Mouse (Mus musculus) activated CD4-positive, CD25-positive, alpha-beta regulatory T cell, adult 9 weeks (primary cell): ENCODE measurements around the gene Coq5. TPM values are rescaled to one million over a fixed set of nuclear protein-coding genes. Genes with fewer than 3 reads are reported as not detected.

Experiments used
- polyA plus RNA-seq: library from polyadenylated mRNA; unstranded; fragments of 100-300 nt; shearing (Covaris generic); gene quantifications from one replicate; pipeline ENCODE4 v1.2.1, GENCODE M21; 2017

The Coq5 gene
- polyA plus RNA-seq: 43.9 TPM

GRCm38 (mm10) chr5:115279226-115280049 lies at the start of gene Coq5:
Coq5 (plus strand) TSS chr5:115279666.

DNA sequence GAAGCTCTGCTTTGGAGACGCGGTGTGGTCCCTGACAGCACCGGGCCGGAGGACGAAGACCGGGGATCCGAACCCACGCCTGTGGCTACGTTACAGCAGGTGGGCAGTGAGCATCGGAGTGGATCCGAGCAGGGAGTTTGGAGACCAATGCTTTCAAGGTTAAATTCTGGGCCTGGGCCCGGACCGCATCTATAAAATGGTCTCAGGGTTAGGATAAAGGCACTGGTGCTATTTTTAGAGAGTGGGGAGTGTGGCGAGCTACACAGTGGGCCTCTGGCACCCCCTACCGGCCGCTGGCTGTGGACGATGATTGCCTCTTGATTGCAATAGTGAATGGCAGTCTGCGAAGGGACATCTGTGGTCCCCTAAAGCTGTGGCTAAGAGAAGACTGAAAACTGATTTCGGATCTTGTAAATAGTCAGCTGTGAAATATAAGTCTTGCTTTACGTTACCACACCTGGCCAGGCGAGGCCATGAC lies 43.6 kb upstream of the Coq5 start, which contains the start of gene Pop5:
Gene Pop5, plus strand, starts transcription at position 51 of the 478 bp plus-strand sequence.

DNA sequence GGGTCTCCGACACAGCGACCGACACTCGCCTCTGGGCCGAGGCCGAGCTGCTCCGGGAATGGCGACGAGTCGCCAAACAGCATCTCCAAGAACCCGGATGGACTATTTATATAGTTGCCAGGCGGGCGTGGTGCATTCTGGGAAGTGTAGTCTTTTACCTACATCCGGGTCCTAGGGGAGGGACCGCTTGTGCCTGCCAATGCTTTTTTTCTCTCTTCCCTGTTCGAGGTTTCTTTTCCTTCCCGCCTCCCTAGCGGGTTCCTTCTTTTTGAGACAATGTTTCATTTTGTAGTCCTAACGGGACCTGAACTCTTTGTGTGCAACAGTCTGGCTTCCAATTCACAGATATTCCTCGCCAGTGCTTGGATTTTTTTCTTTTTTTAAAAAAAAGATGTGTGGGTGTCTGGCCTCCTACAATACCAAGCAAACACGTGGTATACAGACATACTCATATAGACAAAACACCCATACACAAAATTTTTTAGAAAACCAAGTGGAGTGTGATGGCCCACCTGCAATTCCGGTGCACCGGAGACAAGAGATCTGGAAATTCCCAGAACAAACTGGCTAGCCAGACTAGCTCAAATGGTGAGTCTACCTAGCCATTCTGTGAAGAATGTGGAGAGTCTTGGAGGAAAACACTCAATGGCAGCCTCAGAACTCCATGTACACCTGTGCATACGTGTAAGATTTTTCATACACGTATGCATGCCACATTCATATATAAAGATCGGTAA lies 6.5 kb upstream of the Coq5 start, which contains the start of gene Rnf10:
Gene Rnf10, minus strand, starts transcription at position 87 of the 737 bp plus-strand sequence.

GRCm38 (mm10) chr5:115300792-115301614 lies 21.5 kb downstream of the Coq5 start, which contains the start of gene Dynll1:
Dynll1 (minus strand) TSS chr5:115300999.

GRCm38 (mm10) chr5:115326875-115327609 lies 47.6 kb downstream of the Coq5 start, which contains the start of gene Srsf9:
Srsf9 (plus strand) TSS chr5:115327177.

GRCm38 (mm10) chr5:115340577-115341313 lies 61.3 kb downstream of the Coq5 start, which contains the start of the genes Gatc and Triap1:
Gatc (minus strand) TSS chr5:115341178.
Triap1 (plus strand) TSS chr5:115341225.

Other genes with a start within 250 kb of the Coq5 start
- gene Gm10401, start 181.4 kb upstream of the Coq5 start, polyA plus RNA-seq: 1.5 TPM
- 40.4 TPM for gene Acads, start 160.3 kb upstream of the Coq5 start, polyA plus RNA-seq
- gene Unc119b, start 144.7 kb upstream of the Coq5 start, polyA plus RNA-seq: 43.7 TPM
- 66.1 TPM for gene Mlec, start 121.5 kb upstream of the Coq5 start, polyA plus RNA-seq
- gene Cabp1, start 85.3 kb upstream of the Coq5 start, polyA plus RNA-seq: not detected
- 114 TPM for gene Pop5, start 43.8 kb upstream of the Coq5 start, polyA plus RNA-seq
- 24.5 TPM for gene Rnf10, start 6.8 kb upstream of the Coq5 start, polyA plus RNA-seq
- 707 TPM for gene Dynll1, start 21.3 kb downstream of the Coq5 start, polyA plus RNA-seq
- 13.3 TPM for gene Srsf9, start 47.5 kb downstream of the Coq5 start, polyA plus RNA-seq
- 19.3 TPM for gene Gatc, start 61.5 kb downstream of the Coq5 start, polyA plus RNA-seq
- 58.1 TPM for gene Triap1, start 61.6 kb downstream of the Coq5 start, polyA plus RNA-seq
- 558 TPM for gene Cox6a1, start 69.3 kb downstream of the Coq5 start, polyA plus RNA-seq
- not detected for gene Msi1, start 149.9 kb downstream of the Coq5 start, polyA plus RNA-seq
- gene Pla2g1b, start 186.6 kb downstream of the Coq5 start, polyA plus RNA-seq: not detected
- 21.8 TPM for gene Sirt4, start 205.1 kb downstream of the Coq5 start, polyA plus RNA-seq
- gene Pxn, start 227.0 kb downstream of the Coq5 start, polyA plus RNA-seq: 61.9 TPM